Mouse (Mus musculus) embryonic facial prominence, embryonic 10.5 days (tissue): Measurements from ENCODE around the gene Atp6v1g1. TPM values are rescaled to one million over a fixed set of nuclear protein-coding genes. Genes with fewer than 3 reads are reported as not detected.

ENCODE experiments used
- DNase-seq: peaks from one replicate; pipeline ENCODE4 v3.0.0-alpha.2; 2017; ENCODE audit warnings: low spot score
- H3K27ac ChIP-seq: fragments of 300-500 bp; sonication (generic); replicated peaks from 2 replicates; pipeline ENCODE4 v1.5.1; 2016; ENCODE audit warnings: mild to moderate bottlenecking
- H3K27me3 ChIP-seq: fragments of 300-500 bp; sonication (generic); replicated peaks from 2 replicates; pipeline ENCODE4 v1.6.1; 2016; ENCODE audit warnings: low read depth, mild to moderate bottlenecking; ENCODE audit not compliant: poor library complexity, severe bottlenecking
- H3K36me3 ChIP-seq: fragments of 300-500 bp; sonication (generic); replicated peaks from 2 replicates; pipeline ENCODE4 v1.6.1; 2016; ENCODE audit warnings: mild to moderate bottlenecking, moderate library complexity
- H3K4me1 ChIP-seq: fragments of 300-500 bp; sonication (generic); 2 replicates; pipeline ENCODE4 v1.6.1; 2016
- H3K4me3 ChIP-seq: fragments of 300-500 bp; sonication (generic); 2 replicates; pipeline ENCODE4 v1.5.1; 2016; ENCODE audit warnings: mild to moderate bottlenecking, moderate library complexity
- H3K9me3 ChIP-seq: fragments of 300-500 bp; sonication (generic); 2 replicates; pipeline ENCODE4 v1.6.1; 2016; ENCODE audit warnings: mild to moderate bottlenecking
- WGBS: fragments of 180-500 bp; shearing (Covaris S2); methylation state at CpG from one replicate; pipeline ENCODE4 v1.1.7; 2016; 5-methylcytosine and 5-hydroxymethylcytosine counted together
- polyA plus RNA-seq: library from polyadenylated mRNA; unstranded; fragments of >200 nt; fragmentation: Nextera tagmentation; extraction: Ambion mirVana; gene quantifications from 2 replicates; pipeline ENCODE4 v1.2.1, GENCODE M21; 2016

Atp6v1g1 gene
- polyA plus RNA-seq, 1 experiment from 2014 or later: 267 TPM

DNA sequence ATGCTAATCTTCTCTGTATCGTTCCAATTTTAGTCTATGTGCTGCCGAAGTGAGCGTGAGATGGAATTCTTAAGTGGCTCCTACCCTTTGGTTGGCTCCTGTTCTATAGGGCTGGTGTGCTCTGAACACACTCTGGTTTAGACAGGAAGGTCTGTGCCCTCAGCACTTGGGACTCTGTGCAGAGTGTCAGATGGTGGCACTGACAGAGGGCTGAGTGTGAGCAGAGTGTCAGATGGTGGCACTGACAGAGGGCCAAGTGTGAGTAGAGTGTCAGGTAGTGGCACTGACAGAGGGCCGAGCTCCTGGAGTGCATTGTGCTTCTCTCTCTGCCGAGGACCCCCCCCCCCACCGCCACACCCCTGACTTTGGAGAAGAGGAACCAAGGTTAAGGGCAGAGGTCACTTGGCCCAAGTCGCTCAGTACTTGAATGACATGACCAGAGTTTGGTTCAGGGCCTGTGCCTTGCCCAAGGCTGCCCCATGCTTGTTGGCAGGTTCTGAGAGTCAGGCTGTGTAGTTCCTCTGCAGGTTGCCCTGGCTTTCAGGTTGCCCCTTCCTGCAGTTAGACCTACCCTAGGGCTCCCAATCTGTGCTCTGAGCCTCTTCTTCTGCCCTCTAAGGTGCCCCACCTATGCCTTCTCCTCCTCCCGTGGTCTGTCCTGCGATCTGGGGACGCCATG is 23.3 kb downstream of the Atp6v1g1 start:
- WGBS: 86% methylated on average over 10 of the region's 10 CpGs

DNA sequence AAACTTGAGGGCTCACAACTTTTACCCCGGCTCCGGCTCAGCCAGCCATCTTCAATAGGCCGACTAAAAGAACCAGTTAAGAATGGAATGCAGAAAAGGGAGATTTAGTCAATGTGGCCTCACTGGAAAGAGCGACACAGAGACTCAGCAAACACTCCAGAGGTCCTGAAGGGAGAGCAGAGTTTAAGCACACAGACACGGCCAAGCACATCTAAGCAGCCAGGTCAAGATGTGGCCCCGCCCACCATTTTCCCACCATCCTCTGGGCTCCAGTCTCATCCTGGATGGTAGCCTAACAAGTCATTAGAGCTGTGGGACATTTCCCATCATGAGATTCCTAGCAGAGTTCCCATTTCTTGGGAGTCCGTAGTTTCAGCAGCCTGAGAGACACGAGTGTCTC is 24.8 kb downstream of the Atp6v1g1 start:
- DNase-seq: no peak
- peak overlapping the region; percentile 88 for H3K27ac ChIP-seq
- H3K9me3 ChIP-seq: no peaks in the 10 kb centered on the region
- no peak overlapping the region for H3K4me3 ChIP-seq
- no peaks in the 10 kb centered on the region for H3K27me3 ChIP-seq
- 84% methylated on average over 8 of the region's 8 CpGs for WGBS
- H3K4me1 ChIP-seq: peaks cover 23% of the 10 kb centered on the region
- peaks cover 50% of the 10 kb centered on the region for H3K36me3 ChIP-seq

More for the DNA sequence above, 23.3 kb downstream of the Atp6v1g1 start:
- no peak for DNase-seq
- peaks cover 23% of the 10 kb centered on the region for H3K4me1 ChIP-seq
- no peak overlapping the region for H3K27ac ChIP-seq
- no peaks in the 10 kb centered on the region for H3K27me3 ChIP-seq
- no peaks in the 10 kb centered on the region for H3K9me3 ChIP-seq
- H3K36me3 ChIP-seq: peaks cover 42% of the 10 kb centered on the region
- H3K4me3 ChIP-seq: no peak overlapping the region

DNA sequence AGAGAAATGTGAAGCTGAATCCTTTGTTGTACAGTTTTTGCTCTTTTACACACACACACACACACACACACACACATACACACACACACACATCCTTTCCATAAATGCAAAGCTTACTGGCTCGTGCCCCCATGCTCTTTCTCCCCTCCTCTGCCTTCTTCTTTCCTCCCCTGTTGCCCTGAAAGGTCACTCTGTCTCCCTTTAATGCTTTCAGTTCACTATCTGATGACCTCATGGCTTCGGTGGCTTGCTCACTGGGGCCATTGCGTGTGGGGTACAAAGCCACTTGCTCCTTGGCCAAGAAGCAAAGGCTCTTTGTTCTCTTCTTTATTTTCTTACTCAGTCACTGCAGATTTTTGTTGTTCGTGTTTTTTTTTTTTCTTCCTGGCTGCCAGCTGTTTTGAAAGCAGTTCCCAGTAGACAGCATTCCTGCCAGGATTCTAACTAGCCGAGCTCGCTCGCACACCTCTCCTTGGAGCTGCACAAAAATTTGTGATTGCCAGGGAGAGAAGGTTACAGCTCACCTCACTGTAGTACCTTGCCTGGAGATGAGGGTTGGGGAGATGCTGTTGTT is 25.7 kb downstream of the Atp6v1g1 start:
- Histone ChIP-seq H3K36me3 (peaks cover 49% of the 10 kb centered on the region), H3K4me1 (peaks cover 23% of the 10 kb centered on the region), H3K4me3 (no peak overlapping the region), H3K9me3 (no peaks in the 10 kb centered on the region), H3K27ac (peak overlapping the region; percentile 88), H3K27me3 (no peaks in the 10 kb centered on the region)
- peak; percentile 50 for DNase-seq
- 23% methylated on average over 7 of the region's 7 CpGs for WGBS

DNA sequence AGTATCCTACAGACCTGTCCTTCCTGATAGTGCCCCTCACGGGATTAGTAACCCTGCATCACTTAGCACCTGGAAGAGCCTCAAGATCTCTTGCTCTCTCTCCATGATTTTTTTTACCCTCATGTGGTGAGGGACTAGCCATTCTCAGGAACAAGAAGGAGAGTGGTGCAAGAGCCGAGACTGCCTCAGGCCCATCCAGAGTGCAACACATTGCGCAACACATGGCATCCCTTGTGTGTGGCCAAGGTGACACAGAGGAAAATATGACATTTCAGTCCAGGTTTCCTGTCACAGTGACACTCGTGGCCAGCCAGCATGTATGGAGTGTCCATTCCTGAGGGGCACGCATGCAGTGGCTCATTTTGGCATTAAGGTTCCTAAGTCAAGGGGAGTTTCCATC is 28.0 kb downstream of the Atp6v1g1 start:
- peaks cover 23% of the 10 kb centered on the region for H3K4me1 ChIP-seq
- peaks cover 40% of the 10 kb centered on the region for H3K36me3 ChIP-seq
- no peak overlapping the region for H3K4me3 ChIP-seq
- no peak for DNase-seq
- H3K9me3 ChIP-seq: peaks cover 6% of the 10 kb centered on the region; the same call in 1 of the 2 replicates
- no peak overlapping the region for H3K27ac ChIP-seq
- no peaks in the 10 kb centered on the region for H3K27me3 ChIP-seq
- 90% methylated on average over 5 of the region's 5 CpGs for WGBS

DNA sequence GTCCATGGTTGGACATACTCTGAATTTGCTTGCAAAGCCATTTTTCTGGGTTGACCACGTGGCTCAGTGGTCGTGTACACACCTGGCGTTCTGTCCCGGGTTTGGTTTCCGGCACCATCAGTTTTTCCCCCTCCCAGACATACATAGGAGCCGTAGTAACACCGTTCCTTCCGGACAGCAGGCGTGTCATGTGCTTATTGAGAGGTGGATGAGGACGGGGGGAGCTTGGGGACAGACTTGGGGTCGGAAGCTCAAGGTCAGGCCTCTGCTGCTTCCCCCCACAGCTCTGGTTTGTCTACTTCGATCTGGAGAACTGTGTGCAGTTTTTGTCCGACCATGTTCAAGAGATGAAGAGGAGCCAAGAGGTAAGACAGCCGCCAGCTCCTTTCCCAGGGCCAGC is 35.1 kb downstream of the Atp6v1g1 start:
- peaks cover 9% of the 10 kb centered on the region; the same call in 1 of the 2 replicates for H3K9me3 ChIP-seq
- H3K27me3 ChIP-seq: no peaks in the 10 kb centered on the region
- H3K36me3 ChIP-seq: peaks cover 22% of the 10 kb centered on the region
- H3K4me1 ChIP-seq: peaks cover 39% of the 10 kb centered on the region
- H3K27ac ChIP-seq: peak overlapping the region; percentile 81
- whole genome bisulfite sequencing: 84% methylated on average over 14 of the region's 14 CpGs
- no peak overlapping the region for H3K4me3 ChIP-seq
- DNase-seq: no peak

DNA sequence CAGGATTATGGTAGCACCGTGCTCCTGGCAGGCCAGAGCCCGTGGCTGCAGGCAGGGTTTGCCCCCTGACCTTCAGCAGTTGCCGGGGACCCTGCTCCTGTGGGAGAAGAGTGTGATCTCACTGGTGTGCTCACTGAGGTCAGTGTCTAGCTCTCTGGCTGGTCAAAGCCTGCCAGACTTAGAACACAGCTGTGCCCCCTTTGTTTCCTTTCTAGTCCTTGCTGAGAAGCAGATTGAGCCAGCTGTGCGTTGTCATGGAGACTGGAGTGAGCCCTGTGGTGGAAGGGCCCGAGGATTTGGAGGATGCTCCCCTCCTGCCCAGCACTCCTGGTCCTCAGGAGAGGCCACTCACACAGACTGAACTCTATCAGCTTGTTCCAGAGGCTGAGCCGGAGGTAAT is 35.5 kb downstream of the Atp6v1g1 start:
- Histone ChIP-seq H3K36me3 (peaks cover 22% of the 10 kb centered on the region), H3K27me3 (no peaks in the 10 kb centered on the region), H3K27ac (peak overlapping the region; percentile 81), H3K9me3 (peaks cover 9% of the 10 kb centered on the region; the same call in 1 of the 2 replicates), H3K4me1 (peaks cover 39% of the 10 kb centered on the region), H3K4me3 (no peak overlapping the region)
- WGBS: 32% methylated on average over 6 of the region's 6 CpGs
- DNase-seq: peak; percentile 67

DNA sequence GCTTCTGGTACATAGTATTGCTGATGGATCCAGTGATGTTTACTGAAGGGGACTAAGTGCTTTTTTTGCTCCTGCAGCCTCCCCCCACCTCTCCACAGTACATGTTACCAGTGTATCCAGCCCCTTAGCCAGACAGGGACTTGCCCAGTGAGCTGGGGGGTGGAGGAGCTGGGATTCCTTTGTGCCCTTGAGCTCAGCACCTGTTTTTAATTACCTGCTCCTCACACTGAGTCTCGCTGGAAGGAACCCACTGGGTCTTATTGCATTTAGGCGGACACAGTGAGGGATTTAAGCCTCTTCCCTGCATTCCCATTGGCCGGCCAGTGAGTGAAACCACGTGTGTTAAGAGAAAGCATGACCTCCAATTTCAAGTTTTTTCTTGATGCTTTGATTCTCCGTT is 38.0 kb downstream of the Atp6v1g1 start:
- DNase-seq: peak; percentile 87
- Histone ChIP-seq H3K9me3 (peaks cover 3% of the 10 kb centered on the region; the same call in 1 of the 2 replicates), H3K4me3 (no peak overlapping the region), H3K27me3 (no peaks in the 10 kb centered on the region), H3K36me3 (peaks cover 16% of the 10 kb centered on the region), H3K27ac (peak overlapping the region; percentile 85), H3K4me1 (peaks cover 39% of the 10 kb centered on the region)
- 32% methylated on average over 5 of the region's 5 CpGs for WGBS

DNA sequence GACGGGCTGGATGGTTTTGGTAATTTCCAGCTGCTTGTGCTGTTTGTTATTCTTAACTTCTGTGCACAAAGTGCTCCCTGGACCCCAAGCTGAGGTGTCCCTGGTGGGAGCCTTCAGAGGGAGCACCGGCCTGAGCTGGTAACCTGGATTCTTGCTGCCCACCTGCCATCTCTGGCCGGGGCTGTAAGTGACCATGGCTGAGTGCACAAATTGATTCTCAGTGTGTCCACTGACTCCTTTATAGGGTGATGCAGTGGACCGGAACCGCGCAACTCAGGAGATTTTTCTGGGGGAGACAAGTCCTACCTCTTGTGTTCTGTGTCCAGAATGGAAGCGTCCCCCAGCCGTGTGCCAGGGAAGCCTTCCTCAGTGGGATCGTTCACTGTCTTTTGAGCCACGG is 40.6 kb downstream of the Atp6v1g1 start:
- 87% methylated on average over 10 of the region's 10 CpGs for WGBS
- no peak for DNase-seq
- no peak overlapping the region for H3K4me3 ChIP-seq
- no peaks in the 10 kb centered on the region for H3K9me3 ChIP-seq
- peaks cover 30% of the 10 kb centered on the region for H3K4me1 ChIP-seq
- 0 out of 2 replicates have a peak, but pooled peaks cover 2% of the 10 kb centered on the region for H3K36me3 ChIP-seq
- H3K27ac ChIP-seq: no peak overlapping the region
- no peaks in the 10 kb centered on the region for H3K27me3 ChIP-seq

DNA sequence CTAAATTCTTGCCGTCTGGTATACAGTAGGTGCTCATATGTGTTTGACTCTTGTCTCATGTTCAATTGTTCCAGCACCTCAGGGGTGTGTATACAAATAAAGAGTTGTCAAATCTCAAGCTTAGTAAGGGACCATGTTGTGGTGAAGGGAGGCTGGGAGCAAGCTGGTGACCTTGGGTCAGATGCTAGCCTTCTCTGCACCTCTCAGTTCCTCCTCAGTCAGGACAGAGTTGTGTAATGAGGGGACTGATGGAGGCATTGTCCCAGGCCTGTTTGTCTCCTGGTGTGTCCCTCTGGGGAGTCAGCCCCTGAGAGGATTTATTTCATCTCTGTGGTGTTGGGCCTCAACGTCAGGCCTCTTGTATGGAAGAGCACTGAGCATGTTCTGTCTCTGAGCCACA is 41.7 kb downstream of the Atp6v1g1 start:
- 62% methylated on average over 2 of the region's 2 CpGs for WGBS

DNA sequence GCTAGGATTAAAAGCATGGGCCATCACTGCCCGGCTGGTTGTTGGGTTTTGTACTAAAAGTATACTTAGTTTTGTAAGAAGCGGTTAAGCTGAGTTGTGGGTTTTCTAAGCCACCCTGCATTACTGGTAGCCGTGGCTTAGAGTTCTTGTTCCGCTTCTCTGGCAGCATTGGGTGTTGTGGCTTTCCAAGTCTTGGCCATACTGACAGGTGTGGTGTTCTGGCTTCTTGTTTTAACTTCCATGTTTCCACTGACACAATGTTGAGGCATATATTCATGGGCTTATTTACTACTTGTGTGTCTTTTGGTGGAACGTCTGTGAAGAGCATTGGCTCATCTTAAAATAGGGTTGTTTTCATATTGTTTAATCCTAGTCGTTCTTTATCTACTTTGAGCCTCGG is 45.4 kb downstream of the Atp6v1g1 start:
- H3K9me3 ChIP-seq: no peaks in the 10 kb centered on the region
- H3K27me3 ChIP-seq: no peaks in the 10 kb centered on the region
- peaks cover 5% of the 10 kb centered on the region; the same call in 1 of the 2 replicates for H3K4me1 ChIP-seq
- no peak overlapping the region for H3K4me3 ChIP-seq
- H3K27ac ChIP-seq: no peak overlapping the region
- WGBS: 89% methylated on average over 7 of the region's 7 CpGs
- no peak for DNase-seq
- H3K36me3 ChIP-seq: no peaks in the 10 kb centered on the region

More for the DNA sequence above, 41.7 kb downstream of the Atp6v1g1 start:
- Histone ChIP-seq H3K36me3 (no peaks in the 10 kb centered on the region), H3K27me3 (no peaks in the 10 kb centered on the region), H3K9me3 (no peaks in the 10 kb centered on the region), H3K4me1 (peaks cover 27% of the 10 kb centered on the region), H3K4me3 (no peak overlapping the region), H3K27ac (no peak overlapping the region; the same call in 1 of the 2 replicates)
- no peak for DNase-seq

DNA sequence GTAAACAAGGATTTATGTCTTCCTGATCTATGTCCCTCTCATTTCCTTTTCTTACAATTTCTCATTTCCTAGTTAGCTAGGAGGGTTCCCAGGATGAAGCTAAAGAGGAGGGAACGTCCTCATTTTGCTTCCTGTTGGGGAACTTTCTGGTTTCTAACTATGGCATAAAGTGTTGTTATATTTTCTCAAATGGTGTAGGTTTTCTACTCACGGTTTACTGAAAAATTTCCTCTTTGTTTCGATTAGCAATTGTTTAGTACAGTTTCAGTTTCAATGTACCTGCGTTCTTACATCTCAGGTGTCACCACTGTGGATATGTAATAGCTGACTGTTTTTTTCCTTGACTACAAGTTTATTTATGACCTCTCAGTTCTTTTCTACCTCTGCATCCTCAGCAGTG is 46.0 kb downstream of the Atp6v1g1 start:
- no peak for DNase-seq
- Histone ChIP-seq H3K9me3 (no peaks in the 10 kb centered on the region), H3K36me3 (no peaks in the 10 kb centered on the region), H3K4me1 (peaks cover 5% of the 10 kb centered on the region; the same call in 1 of the 2 replicates), H3K4me3 (no peak overlapping the region), H3K27ac (no peak overlapping the region), H3K27me3 (no peaks in the 10 kb centered on the region)
- WGBS: 88% methylated on average over 4 of the region's 4 CpGs

DNA sequence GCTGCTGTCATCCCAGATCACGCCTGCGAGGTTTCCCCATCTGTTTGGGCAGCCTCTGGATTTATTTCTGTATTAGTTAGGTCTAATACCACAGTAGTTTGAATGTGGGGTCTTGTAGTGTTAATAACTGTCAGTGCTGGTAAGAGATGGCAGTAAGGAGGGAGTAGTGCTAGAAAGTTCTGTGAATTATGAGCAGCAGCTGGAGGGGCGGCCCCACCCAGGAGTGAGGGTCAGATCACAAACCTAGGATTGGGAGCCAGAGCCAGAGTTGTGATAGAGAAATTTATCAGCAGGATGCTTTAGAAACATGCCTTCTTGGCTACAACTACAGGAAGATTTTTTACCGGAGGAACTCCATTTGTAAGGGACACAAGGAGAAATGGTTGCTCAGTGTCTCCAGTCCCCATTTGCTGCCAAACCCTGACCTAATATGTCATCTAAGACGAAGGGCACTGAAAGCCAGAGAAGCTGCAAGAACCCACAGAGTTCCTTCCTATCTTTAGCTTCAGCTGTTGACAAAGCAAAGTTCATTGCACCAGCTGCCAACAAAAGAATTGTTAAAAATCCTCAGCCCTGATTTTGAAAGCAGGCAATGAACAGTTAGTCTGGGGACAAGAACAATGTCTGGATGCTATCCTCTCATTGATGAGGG is 50.0 kb downstream of the Atp6v1g1 start:
- WGBS: 84% methylated on average over 5 of the region's 5 CpGs
- DNase-seq: no peak
- H3K4me1 ChIP-seq: peaks cover 5% of the 10 kb centered on the region; the same call in 1 of the 2 replicates
- no peaks in the 10 kb centered on the region for H3K27me3 ChIP-seq
- H3K27ac ChIP-seq: no peak overlapping the region
- H3K4me3 ChIP-seq: no peak overlapping the region
- no peaks in the 10 kb centered on the region for H3K9me3 ChIP-seq
- no peaks in the 10 kb centered on the region for H3K36me3 ChIP-seq
